9 mouse cellular contexts compared by ENCODE assay signal in the genomic region with DNA sequence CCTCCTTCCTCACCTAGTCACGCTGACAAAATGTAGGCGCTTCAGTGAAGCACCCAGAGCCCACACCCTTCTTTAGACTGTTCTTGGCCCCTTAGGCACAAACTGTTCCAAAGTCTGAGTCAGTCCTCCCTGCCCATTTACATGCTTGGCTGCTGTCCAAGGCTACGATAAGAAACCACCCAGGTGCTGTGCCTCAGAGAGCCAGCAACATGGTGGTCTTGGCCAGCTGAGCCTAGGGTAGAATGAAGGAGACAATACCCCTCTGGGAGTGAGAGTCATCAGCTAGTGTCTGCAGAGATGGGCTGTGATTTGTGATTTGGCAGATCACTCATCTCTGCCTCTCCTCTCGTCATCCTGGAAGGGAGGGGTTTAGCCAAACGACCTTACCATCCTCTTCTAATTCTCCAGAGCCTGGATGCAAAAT.
A peak's percentile ranks its signal among the peaks of the same experiment; 100 is the strongest.
DNase-seq lines count a peak whose midpoint lies in the region; ATAC-seq and TF ChIP-seq lines count a peak whose summit lies in the region.
"Had no signal": no experiment of that assay in that cellular context is flagged by ENCODE, and none has a peak within 500 bp of the region (broad histone marks: within the 10 kb centered on the region; RNA-seq: fewer than 3 reads in every experiment).

No protein-coding gene starts in this region.

- H3K27me3 ChIP-seq in limb, embryonic 14.5 days (ENCODE audit: control insufficient read depth, insufficient read depth, low read length), result no peaks in the 10 kb centered on the region
- H3K27me3 ChIP-seq in limb, embryonic 10.5 days (ENCODE audit: low read depth, poor library complexity, severe bottlenecking), result no peaks in the 10 kb centered on the region
- H3K27me3 ChIP-seq in intestine, embryonic 15.5 days (replicated peaks), result no peaks in the 10 kb centered on the region
- no peaks in the 10 kb centered on the region for H3K27me3 ChIP-seq in liver, embryonic 11.5 days (replicated peaks; ENCODE audit: control insufficient read depth, insufficient read depth, low read length)
- H3K27me3 ChIP-seq: midbrain, embryonic 12.5 days had no signal

- ATAC-seq in limb, embryonic 14.5 days (ENCODE audit: low FRiP score, low read depth), result no peak
- peak; percentile 92 for ATAC-seq in intestine, embryonic 15.5 days
- no peak for ATAC-seq in liver, embryonic 11.5 days (replicated peaks; ENCODE audit: low FRiP score)

- no peak overlapping the region for H3K4me3 ChIP-seq in limb, embryonic 14.5 days (replicated peaks; ENCODE audit: low read length)
- no peak overlapping the region for H3K4me3 ChIP-seq in limb, embryonic 10.5 days
- no peak overlapping the region for H3K4me3 ChIP-seq in intestine, embryonic 15.5 days (replicated peaks)
- H3K4me3 ChIP-seq in liver, embryonic 11.5 days (ENCODE audit: low read depth, low read length), result no peak overlapping the region
- H3K4me3 ChIP-seq: midbrain, embryonic 12.5 days had no signal

- peak; percentile 54 to 64 for DNase-seq in cerebellum, postnatal 10 days
- no peak for DNase-seq in cerebellum, adult 9-11 months
- peak; percentile 19 for DNase-seq in limb, embryonic 14.5 days (ENCODE audit: low spot score)
- DNase-seq in limb, embryonic 10.5 days (ENCODE audit: low spot score), result no peak
- DNase-seq in lung, postnatal 4 days, result peak; percentile 24 to 33
- no peak for DNase-seq in spleen, adult 18-20 months
- DNase-seq in liver, embryonic 11.5 days (ENCODE audit: low spot score), result no peak

- no peak overlapping the region for H3K4me2 ChIP-seq in limb, embryonic 14.5 days (replicated peaks; ENCODE audit: low read depth, low read length, severe bottlenecking)
- H3K4me2 ChIP-seq in intestine, embryonic 15.5 days (replicated peaks), result no peak overlapping the region
- no peak overlapping the region for H3K4me2 ChIP-seq in liver, embryonic 11.5 days
- H3K4me2 ChIP-seq: midbrain, embryonic 12.5 days had no signal

- no peaks in the 10 kb centered on the region for H3K9me3 ChIP-seq in limb, embryonic 14.5 days (ENCODE audit: control insufficient read depth, low read length)
- H3K9me3 ChIP-seq in limb, embryonic 10.5 days (replicated peaks), result no peaks in the 10 kb centered on the region
- no peaks in the 10 kb centered on the region for H3K9me3 ChIP-seq in intestine, embryonic 15.5 days
- H3K9me3 ChIP-seq in liver, embryonic 11.5 days (ENCODE audit: control insufficient read depth, low read length), result no peaks in the 10 kb centered on the region
- H3K9me3 ChIP-seq: midbrain, embryonic 12.5 days had no signal

- no peak overlapping the region for H3K27ac ChIP-seq in limb, embryonic 14.5 days (replicated peaks; ENCODE audit: low read depth, low read length)
- no peak overlapping the region for H3K27ac ChIP-seq in limb, embryonic 10.5 days
- no peak overlapping the region for H3K27ac ChIP-seq in intestine, embryonic 15.5 days
- H3K27ac ChIP-seq in liver, embryonic 11.5 days (ENCODE audit: low read depth, low read length), result no peak overlapping the region
- H3K27ac ChIP-seq: midbrain, embryonic 12.5 days had no signal

- no peak for TF ChIP-seq POLR2A in limb, embryonic 14.5 days (IDR thresholded peaks at IDR 0.05; ENCODE audit: borderline replicate concordance, extremely low read depth, insufficient read depth, insufficient read length)

- H3K36me3 ChIP-seq in limb, embryonic 14.5 days (ENCODE audit: control insufficient read depth, insufficient read depth, low read length), result no peaks in the 10 kb centered on the region
- no peaks in the 10 kb centered on the region for H3K36me3 ChIP-seq in limb, embryonic 10.5 days
- H3K36me3 ChIP-seq in intestine, embryonic 15.5 days, result no peaks in the 10 kb centered on the region
- no peaks in the 10 kb centered on the region for H3K36me3 ChIP-seq in liver, embryonic 11.5 days (ENCODE audit: control insufficient read depth, insufficient read depth, low read length)
- H3K36me3 ChIP-seq: midbrain, embryonic 12.5 days had no signal

- WGBS in limb, embryonic 14.5 days, result 58% methylated on average over 5 of the region's 5 CpGs
- 86% methylated on average over 5 of the region's 5 CpGs for WGBS in limb, embryonic 10.5 days
- WGBS in intestine, embryonic 15.5 days, result 56% methylated on average over 5 of the region's 5 CpGs
- WGBS in liver, embryonic 11.5 days, result 70% methylated on average over 5 of the region's 5 CpGs

- no peak overlapping the region for H3K9ac ChIP-seq in limb, embryonic 14.5 days (ENCODE audit: low read depth, low read length, severe bottlenecking)
- H3K9ac ChIP-seq in intestine, embryonic 15.5 days, result no peak overlapping the region
- H3K9ac ChIP-seq in liver, embryonic 11.5 days (ENCODE audit: low read depth, low read length), result no peak overlapping the region
- H3K9ac ChIP-seq: midbrain, embryonic 12.5 days had no signal

- H3K4me1 ChIP-seq in limb, embryonic 14.5 days (ENCODE audit: control insufficient read depth, insufficient read depth, low read length), result peaks cover 5% of the 10 kb centered on the region; the same call in 1 of the 2 replicates
- H3K4me1 ChIP-seq in limb, embryonic 10.5 days, result no peaks in the 10 kb centered on the region
- H3K4me1 ChIP-seq in intestine, embryonic 15.5 days (replicated peaks), result no peaks in the 10 kb centered on the region
- no peaks in the 10 kb centered on the region for H3K4me1 ChIP-seq in liver, embryonic 11.5 days (replicated peaks; ENCODE audit: control insufficient read depth, insufficient read depth, low read length)
- H3K4me1 ChIP-seq: midbrain, embryonic 12.5 days had no signal

Comparison
In these comparisons a context has a peak if more than half of its experiments do, and no peak if none do; other contexts are left out.
1. DNase-seq: peak in cerebellum, postnatal 10 days (2 of 2), limb, embryonic 14.5 days (single experiment) and lung, postnatal 4 days (2 of 2); none in cerebellum, adult 9-11 months (single experiment), limb, embryonic 10.5 days (single experiment), spleen, adult 18-20 months (0 of 2) and liver, embryonic 11.5 days (single experiment).